ENCODE assay signal across 7 mouse cellular contexts in genomic region chr7:16399820-16400688, GRCm38 (mm10). TPM values are rescaled to one million over a fixed set of nuclear protein-coding genes. Genes with fewer than 3 reads are reported as not detected.
DNase-seq lines count a peak whose midpoint lies in the region; ATAC-seq and TF ChIP-seq lines count a peak whose summit lies in the region.

No protein-coding gene starts in this region.

- peak overlapping the region; percentile 100 for H3K9ac ChIP-seq in intestine, postnatal 0 days (ENCODE audit: low read depth, low read length)
- peak overlapping the region; percentile 100 for H3K9ac ChIP-seq in midbrain, embryonic 13.5 days (replicated peaks)

- peaks cover 8% of the 10 kb centered on the region for H3K36me3 ChIP-seq in embryonic facial prominence, embryonic 10.5 days (replicated peaks)
- no peaks in the 10 kb centered on the region for H3K36me3 ChIP-seq in intestine, postnatal 0 days (ENCODE audit: control insufficient read depth, insufficient read depth)
- peaks cover 5% of the 10 kb centered on the region; the same call in 1 of the 2 replicates for H3K36me3 ChIP-seq in limb, embryonic 10.5 days
- no peaks in the 10 kb centered on the region for H3K36me3 ChIP-seq in midbrain, embryonic 13.5 days

- peak; percentile 98 for DNase-seq in adrenal gland, postnatal 10 days
- DNase-seq in embryonic facial prominence, embryonic 10.5 days (ENCODE audit: low spot score): peak; percentile 100
- DNase-seq in gonadal fat pad, adult 2 months (ENCODE audit: low read depth): peak; percentile 79
- peak; percentile 99 for DNase-seq in limb, embryonic 10.5 days (ENCODE audit: low spot score)
- peak; percentile 95 for DNase-seq in spleen, adult 12 weeks (ENCODE audit: low spot score)

- H3K27me3 ChIP-seq in embryonic facial prominence, embryonic 10.5 days (replicated peaks; ENCODE audit: low read depth, poor library complexity, severe bottlenecking): no peaks in the 10 kb centered on the region
- no peaks in the 10 kb centered on the region for H3K27me3 ChIP-seq in intestine, postnatal 0 days (replicated peaks; ENCODE audit: control insufficient read depth, insufficient read depth, low read length)
- no peaks in the 10 kb centered on the region for H3K27me3 ChIP-seq in limb, embryonic 10.5 days (ENCODE audit: low read depth, poor library complexity, severe bottlenecking)
- no peaks in the 10 kb centered on the region for H3K27me3 ChIP-seq in midbrain, embryonic 13.5 days

- peak; percentile 92 for ATAC-seq in intestine, postnatal 0 days
- ATAC-seq in midbrain, embryonic 13.5 days: peak; percentile 96

- peaks cover 27% of the 10 kb centered on the region for H3K4me1 ChIP-seq in embryonic facial prominence, embryonic 10.5 days
- H3K4me1 ChIP-seq in intestine, postnatal 0 days (replicated peaks; ENCODE audit: control insufficient read depth, insufficient read depth, low read length): peaks cover 15% of the 10 kb centered on the region; the same call in 1 of the 2 replicates
- peaks cover 31% of the 10 kb centered on the region for H3K4me1 ChIP-seq in limb, embryonic 10.5 days
- H3K4me1 ChIP-seq in midbrain, embryonic 13.5 days (replicated peaks): peaks cover 27% of the 10 kb centered on the region

- no peaks in the 10 kb centered on the region for H3K9me3 ChIP-seq in embryonic facial prominence, embryonic 10.5 days
- no peaks in the 10 kb centered on the region for H3K9me3 ChIP-seq in intestine, postnatal 0 days (ENCODE audit: control insufficient read depth)
- no peaks in the 10 kb centered on the region for H3K9me3 ChIP-seq in limb, embryonic 10.5 days (replicated peaks)
- no peaks in the 10 kb centered on the region for H3K9me3 ChIP-seq in midbrain, embryonic 13.5 days

- H3K4me2 ChIP-seq in intestine, postnatal 0 days (replicated peaks; ENCODE audit: low read depth): peak overlapping the region; percentile 71
- peak overlapping the region; percentile 90 for H3K4me2 ChIP-seq in midbrain, embryonic 13.5 days (replicated peaks)

- H3K4me3 ChIP-seq in embryonic facial prominence, embryonic 10.5 days: peak overlapping the region; percentile 97
- peak overlapping the region; percentile 91 for H3K4me3 ChIP-seq in intestine, postnatal 0 days (ENCODE audit: low read depth, low read length)
- peak overlapping the region; percentile 81 for H3K4me3 ChIP-seq in limb, embryonic 10.5 days
- peak overlapping the region; percentile 82 for H3K4me3 ChIP-seq in midbrain, embryonic 13.5 days (replicated peaks)

- TF ChIP-seq CTCF in intestine, postnatal 0 days (IDR thresholded peaks at IDR 0.05; ENCODE audit: low read depth): no peak

- WGBS in embryonic facial prominence, embryonic 10.5 days: under 1% methylated on average over 77 of the region's 77 CpGs
- WGBS in intestine, postnatal 0 days: under 1% methylated on average over 76 of the region's 77 CpGs
- under 1% methylated on average over 77 of the region's 77 CpGs for WGBS in limb, embryonic 10.5 days
- under 1% methylated on average over 77 of the region's 77 CpGs for WGBS in midbrain, embryonic 13.5 days

- peak overlapping the region; percentile 100 for H3K27ac ChIP-seq in embryonic facial prominence, embryonic 10.5 days (replicated peaks)
- peak overlapping the region; percentile 100 for H3K27ac ChIP-seq in intestine, postnatal 0 days (ENCODE audit: low read depth, low read length)
- peak overlapping the region; percentile 100 for H3K27ac ChIP-seq in limb, embryonic 10.5 days
- H3K27ac ChIP-seq in midbrain, embryonic 13.5 days: peak overlapping the region; percentile 100

RNA-seq across cellular contexts. Expression of gene Zc3h4, which starts 0.7 kb away (rescaled TPM):
- total RNA-seq in adrenal gland, postnatal 10 days (2021): 10 to 100 TPM; 44.0 to 54.3 TPM
- polyA plus RNA-seq in embryonic facial prominence, embryonic 10.5 days (2016; fragmentation: Nextera tagmentation; extraction: Ambion mirVana): 20.5 and 22.2 TPM in 2 replicates
- polyA plus RNA-seq in gonadal fat pad, adult 2 months (2012; rRNA removed): 26.9 and 30.1 TPM in 2 replicates
- 12.9 and 13.5 TPM in 2 replicates for polyA plus RNA-seq in intestine, postnatal 0 days (2015; fragmentation: Nextera tagmentation; extraction: Ambion mirVana)
- 22.9 and 24.6 TPM in 2 replicates for polyA plus RNA-seq in limb, embryonic 10.5 days (2016; fragmentation: Nextera tagmentation; extraction: Ambion mirVana)
- 18.2 and 22.1 TPM in 2 replicates for polyA plus RNA-seq in midbrain, embryonic 13.5 days (2015; fragmentation: Nextera tagmentation; extraction: Ambion mirVana)

RNA-seq across cellular contexts. Expression of gene Sae1, which starts 12.4 kb away (rescaled TPM):
- 10 to 100 TPM; 60.8 to 64.0 TPM for total RNA-seq in adrenal gland, postnatal 10 days (2021)
- 479 and 497 TPM in 2 replicates for polyA plus RNA-seq in embryonic facial prominence, embryonic 10.5 days (2016; fragmentation: Nextera tagmentation; extraction: Ambion mirVana)
- 41.0 and 47.9 TPM in 2 replicates for polyA plus RNA-seq in gonadal fat pad, adult 2 months (2012; rRNA removed)
- 90.7 and 91.5 TPM in 2 replicates for polyA plus RNA-seq in intestine, postnatal 0 days (2015; fragmentation: Nextera tagmentation; extraction: Ambion mirVana)
- 483 and 484 TPM in 2 replicates for polyA plus RNA-seq in limb, embryonic 10.5 days (2016; fragmentation: Nextera tagmentation; extraction: Ambion mirVana)
- polyA plus RNA-seq in midbrain, embryonic 13.5 days (2015; fragmentation: Nextera tagmentation; extraction: Ambion mirVana): 267 and 272 TPM in 2 replicates

RNA-seq across cellular contexts. Expression of gene Tmem160, which starts 52.5 kb away (rescaled TPM):
- total RNA-seq in adrenal gland, postnatal 10 days (2021): 10 to 100 TPM; 43.9 to 46.8 TPM
- 71.5 and 76.4 TPM in 2 replicates for polyA plus RNA-seq in embryonic facial prominence, embryonic 10.5 days (2016; fragmentation: Nextera tagmentation; extraction: Ambion mirVana)
- polyA plus RNA-seq in gonadal fat pad, adult 2 months (2012; rRNA removed): 111 and 125 TPM in 2 replicates
- polyA plus RNA-seq in intestine, postnatal 0 days (2015; fragmentation: Nextera tagmentation; extraction: Ambion mirVana): 124 and 132 TPM in 2 replicates
- 74.8 and 86.2 TPM in 2 replicates for polyA plus RNA-seq in limb, embryonic 10.5 days (2016; fragmentation: Nextera tagmentation; extraction: Ambion mirVana)
- 48.1 and 59.4 TPM in 2 replicates for polyA plus RNA-seq in midbrain, embryonic 13.5 days (2015; fragmentation: Nextera tagmentation; extraction: Ambion mirVana)

Comparison
In these comparisons a context has a peak if more than half of its experiments do, and no peak if none do; other contexts are left out.
1. Peak in every context shown above with its lines: DNase-seq, ATAC-seq, H3K4me3 ChIP-seq and H3K27ac ChIP-seq.